Mouse (Mus musculus) C3H10T1/2 (cell line): ENCODE results near the gene Gm10139. TPM values are rescaled to one million over a fixed set of nuclear protein-coding genes. Genes with fewer than 3 reads are reported as not detected.

ENCODE experiments used
- polyA plus RNA-seq, 2 experiments: library from polyadenylated mRNA; unstranded; fragments of >200 nt; fragmentation: generic; extraction: Trizol; gene quantifications; one replicate each; pipeline ENCODE4 v1.2.1; 2012; ENCODE audit warnings: missing spikeins in 2 of 2

The Gm10139 gene
- not detected for polyA plus RNA-seq

GRCm38 (mm10) chr13:65512378-65512777 is at the start of gene Gm10139:
TSS of gene Gm10139 (plus strand) at chr13:65512678.

Other genes with a start within 250 kb of the Gm10139 start
- gene Zfp369, start 233.9 kb upstream of the Gm10139 start, polyA plus RNA-seq = 1 to 10 TPM; 1.5 to 8.9 TPM